Mouse (Mus musculus): Measurements from ENCODE around the gene Elane. TPM values are rescaled to one million over a fixed set of nuclear protein-coding genes. Genes with fewer than 3 reads are reported as not detected.

Gene Elane
- total RNA-seq, 2 experiments from 2014 or later = not detected

DNA sequence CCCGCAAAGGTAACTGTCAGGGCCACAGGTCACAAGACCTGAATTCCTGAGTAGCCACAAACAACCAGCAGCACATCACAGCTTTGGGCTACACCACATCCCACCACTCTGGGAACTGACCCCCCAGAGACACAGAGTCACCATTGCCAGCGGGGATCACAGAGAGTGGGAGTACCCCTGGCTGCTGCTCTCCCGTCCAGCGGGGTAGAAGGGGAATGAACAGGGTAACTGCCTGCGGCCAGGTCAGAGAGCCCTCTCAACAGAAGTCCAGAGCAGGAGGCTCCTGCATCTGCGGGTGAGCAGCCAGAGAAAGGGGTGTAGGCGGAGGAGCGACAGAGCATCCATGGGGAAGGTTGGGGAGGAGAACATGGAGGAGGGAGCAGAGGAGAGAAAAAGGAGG lies 30.0 kb downstream of the Elane start:
- DNase-seq = no peak

GRCm38 (mm10) chr10:79916808-79917531 lies 30.9 kb downstream of the Elane start, which contains the start of gene Kiss1r:
Kiss1r (plus strand) TSS chr10:79916971.
- DNase-seq = peak; percentile 83

GRCm38 (mm10) chr10:79917532-79918100 lies 31.6 kb downstream of the Elane start:
- no peak for DNase-seq

GRCm38 (mm10) chr10:79918231-79919078 lies 32.4 kb downstream of the Elane start:
- peak; percentile 22 for DNase-seq

GRCm38 (mm10) chr10:79919251-79919849 lies 33.3 kb downstream of the Elane start:
- peak; percentile 7 for DNase-seq

DNA sequence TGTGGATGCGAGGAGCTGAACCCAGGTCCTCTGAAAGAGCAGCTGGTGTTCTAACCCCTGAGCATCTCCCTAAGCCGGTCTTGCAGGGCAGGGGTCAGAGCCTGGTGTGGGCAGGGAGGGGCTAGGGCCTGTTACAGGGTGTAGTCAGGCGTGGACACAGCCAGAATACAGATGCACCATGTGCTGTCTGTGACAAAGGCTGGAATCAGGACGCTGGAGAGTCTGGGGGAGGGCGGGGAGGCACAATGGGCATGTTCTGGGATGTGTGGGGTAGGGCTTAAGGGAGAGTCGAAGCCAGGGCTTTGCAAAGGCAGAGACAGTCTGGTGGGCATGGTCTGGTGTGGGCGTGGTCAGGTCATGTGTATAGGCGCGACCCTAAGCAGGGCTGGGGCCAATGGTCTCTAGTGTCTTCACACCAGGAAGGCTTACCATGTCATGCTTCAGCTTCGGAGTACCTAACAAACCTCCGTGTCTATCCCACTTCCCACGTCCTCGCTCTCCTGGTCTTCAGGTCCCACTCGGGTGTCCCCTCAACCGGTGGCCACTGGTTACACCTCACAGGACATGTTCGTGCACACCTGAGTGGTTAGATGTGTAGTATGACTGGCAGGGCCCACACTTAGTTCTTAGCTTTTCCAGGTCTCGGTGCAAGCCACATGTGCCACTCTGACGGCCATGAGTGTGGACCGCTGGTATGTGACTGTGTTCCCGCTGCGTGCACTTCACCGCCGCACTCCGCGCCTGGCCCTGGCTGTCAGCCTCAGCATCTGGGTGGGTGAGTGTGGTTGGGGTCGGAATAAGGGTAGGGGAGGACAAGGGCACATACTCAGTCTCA lies 34.2 kb downstream of the Elane start:
- no peak for DNase-seq

- DNase-seq = no peak
Observed at GRCm38 (mm10) chr10:79920958-79921535, 35.0 kb downstream of the Elane start, which contains the start of gene R3hdm4. R3hdm4 (minus strand) TSS chr10:79921208.

- peak; percentile 6 for DNase-seq
Observed at GRCm38 (mm10) chr10:79921572-79921971, 35.5 kb downstream of the Elane start.

DNA sequence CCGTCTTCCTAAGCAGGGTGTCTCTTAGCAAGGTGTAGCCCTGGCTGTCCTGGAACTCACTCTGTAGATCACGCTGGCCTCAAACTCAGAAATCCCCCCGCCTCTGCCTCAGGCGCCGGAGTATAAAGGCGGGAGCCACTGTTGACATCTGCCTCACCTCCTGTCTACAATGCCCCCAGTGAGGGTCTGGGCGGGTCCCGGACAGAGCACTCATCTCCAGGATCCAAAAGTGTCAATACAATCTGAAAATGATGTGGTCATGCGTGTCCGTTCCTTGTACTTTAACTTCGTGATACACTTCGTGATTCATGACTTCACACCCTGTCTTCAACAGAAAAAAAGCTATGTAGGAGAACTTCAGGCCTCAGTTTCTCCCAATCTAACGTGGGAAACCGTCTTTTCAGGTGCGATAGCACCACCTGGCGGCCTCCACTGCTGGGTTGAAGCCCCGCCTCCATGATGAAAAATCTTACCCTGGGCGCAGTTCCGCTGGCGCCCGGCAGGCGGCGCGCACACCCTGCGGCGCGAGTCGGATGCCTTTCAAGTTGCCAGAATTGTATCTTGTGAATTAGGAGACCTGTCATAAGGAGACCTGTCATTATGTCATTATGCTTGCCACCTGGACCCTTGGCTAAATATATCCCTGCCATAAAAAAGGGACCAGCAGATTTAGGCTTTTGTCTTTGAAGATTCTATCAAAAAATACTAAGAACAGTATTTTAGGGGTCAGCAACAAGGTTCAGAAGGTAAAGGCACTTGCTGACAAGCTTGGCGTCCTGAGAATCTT lies 39.1 kb downstream of the Elane start:
- DNase-seq = peak; percentile 83

- peak; percentile 20 for DNase-seq
Observed at GRCm38 (mm10) chr10:79925785-79926490, 39.9 kb downstream of the Elane start.

- DNase-seq = peak; percentile 88
Observed at GRCm38 (mm10) chr10:79926491-79927323, 40.7 kb downstream of the Elane start, which contains the start of gene Arid3a. Arid3a (plus strand) TSS chr10:79927043.

GRCm38 (mm10) chr10:79927324-79928029 lies 41.4 kb downstream of the Elane start:
- DNase-seq = peak; percentile 48

GRCm38 (mm10) chr10:79928030-79928694 lies 42.1 kb downstream of the Elane start:
- DNase-seq = no peak

DNA sequence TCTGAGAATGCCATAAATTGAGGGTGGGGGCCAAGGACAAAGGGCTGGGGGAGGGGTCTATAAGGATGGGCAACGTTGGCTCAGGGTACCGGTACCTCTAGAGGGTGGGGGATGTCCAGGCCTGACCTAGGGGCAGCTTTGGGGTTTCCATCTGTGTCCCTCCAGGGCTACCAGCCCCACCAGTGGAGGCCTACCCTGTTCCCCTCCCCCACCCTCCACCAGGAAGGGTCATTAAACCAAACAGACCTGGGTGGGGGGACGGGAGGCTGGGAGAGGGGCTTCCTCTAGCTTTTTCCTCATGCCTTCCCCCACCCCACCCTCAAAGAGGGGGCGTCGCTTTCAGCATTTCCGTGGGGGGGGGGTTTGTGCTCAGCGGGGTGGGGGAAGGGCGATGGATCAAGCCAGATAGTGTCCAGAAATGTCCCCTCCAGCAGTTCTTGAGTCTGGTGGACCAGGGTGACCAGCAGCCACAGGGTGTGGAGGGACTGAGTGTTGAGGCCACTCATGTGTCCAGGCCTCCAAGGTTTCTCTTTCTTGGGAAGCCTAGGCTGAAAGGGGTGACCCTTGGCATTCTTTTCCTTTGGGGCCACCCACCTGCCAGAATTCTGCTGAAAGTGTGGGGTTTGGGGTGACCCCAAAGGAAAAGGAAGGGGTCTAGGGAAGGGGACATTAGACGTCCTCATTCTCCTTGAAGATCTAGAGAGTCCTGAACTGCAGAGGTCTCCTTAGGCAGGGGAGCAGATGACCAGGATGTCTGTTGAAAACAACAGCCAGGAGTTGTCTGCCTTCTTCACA lies 43.1 kb downstream of the Elane start:
- DNase-seq = no peak

DNA sequence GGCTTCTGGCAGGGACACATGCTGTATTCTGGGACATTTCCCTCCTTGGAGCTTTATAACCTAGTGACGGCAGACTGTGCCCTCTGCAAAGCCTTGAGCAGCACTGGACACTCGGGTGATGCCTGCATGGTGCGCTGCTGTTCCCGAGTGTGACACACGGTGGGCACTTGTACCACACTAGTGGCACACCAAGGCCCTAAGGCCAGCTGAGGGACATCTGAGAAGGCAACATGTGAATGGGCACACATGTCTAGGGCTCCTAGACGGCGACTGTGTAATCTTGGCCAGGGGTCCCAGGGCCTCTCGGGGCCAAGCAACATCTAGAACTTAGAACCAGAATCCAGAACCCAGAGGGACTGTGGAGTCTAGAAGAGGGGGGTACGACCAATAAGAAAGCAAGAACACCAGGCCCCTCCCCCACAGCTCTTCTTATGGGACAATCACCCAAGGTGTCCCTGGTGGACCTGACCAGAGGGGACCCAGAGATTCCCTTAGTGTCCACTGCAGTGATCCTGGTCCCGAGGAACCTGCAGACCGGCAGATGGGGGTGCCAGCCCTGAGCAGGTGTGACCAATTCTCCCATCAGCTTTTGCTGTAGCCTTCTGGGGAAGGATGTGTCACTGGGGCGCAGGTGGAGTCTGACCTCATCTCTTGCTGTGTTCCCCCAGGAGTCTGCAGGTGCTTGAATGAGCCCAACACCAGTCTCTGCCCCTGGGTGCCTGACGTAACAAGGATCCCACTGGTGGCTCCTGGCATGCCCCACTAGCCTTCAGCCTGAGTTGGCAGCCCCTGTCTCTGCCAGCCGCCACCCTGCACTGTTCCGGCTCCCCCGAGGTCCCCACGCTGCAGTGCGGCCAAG lies 44.1 kb downstream of the Elane start:
- DNase-seq = no peak

GRCm38 (mm10) chr10:79930826-79931186 lies 44.8 kb downstream of the Elane start:
- no peak for DNase-seq
